Mouse (Mus musculus) brain, embryonic 14.5 days (tissue): Measurements from ENCODE around the gene Cym. TPM values are rescaled to one million over a fixed set of nuclear protein-coding genes. Genes with fewer than 3 reads are reported as not detected.

Experiments used
- DNase-seq: peaks from one replicate; pipeline ENCODE4 v3.0.0-alpha.2; 2011; ENCODE audit warnings: low read depth
- CTCF ChIP-seq: fragments of 200-500 bp; IDR thresholded peaks from 2 replicates; pipeline ENCODE4 v1.5.1; 2012; ENCODE audit warnings: inconsistent platforms, mild to moderate bottlenecking, moderate library complexity, borderline replicate concordance; ENCODE audit not compliant: insufficient read depth, insufficient read length; ENCODE audit errors: extremely low read depth
- POLR2A ChIP-seq: fragments of 200-500 bp; IDR thresholded peaks from 2 replicates; pipeline ENCODE4 v1.6.1; 2012; ENCODE audit warnings: mild to moderate bottlenecking, inconsistent platforms, borderline replicate concordance; ENCODE audit not compliant: poor library complexity, insufficient read depth, insufficient read length, severe bottlenecking; ENCODE audit errors: extremely low read depth
- polyA plus RNA-seq: library from polyadenylated mRNA; depleted of rRNA; stranded (reverse); fragments of >200 nt; gene quantifications from 2 replicates; pipeline ENCODE4 v1.2.3, GENCODE M21; 2012

Cym gene
- polyA plus RNA-seq, 1 experiment = 0.90 TPM

- DNase-seq = no peak
- no peak for TF ChIP-seq CTCF
- TF ChIP-seq POLR2A = no peak
Measured at GRCm38 (mm10) chr3:107239607-107240006, 18.1 kb upstream of the Cym start, which contains the start of gene Prok1. Gene Prok1 (minus strand): TSS chr3:107239707.

DNA sequence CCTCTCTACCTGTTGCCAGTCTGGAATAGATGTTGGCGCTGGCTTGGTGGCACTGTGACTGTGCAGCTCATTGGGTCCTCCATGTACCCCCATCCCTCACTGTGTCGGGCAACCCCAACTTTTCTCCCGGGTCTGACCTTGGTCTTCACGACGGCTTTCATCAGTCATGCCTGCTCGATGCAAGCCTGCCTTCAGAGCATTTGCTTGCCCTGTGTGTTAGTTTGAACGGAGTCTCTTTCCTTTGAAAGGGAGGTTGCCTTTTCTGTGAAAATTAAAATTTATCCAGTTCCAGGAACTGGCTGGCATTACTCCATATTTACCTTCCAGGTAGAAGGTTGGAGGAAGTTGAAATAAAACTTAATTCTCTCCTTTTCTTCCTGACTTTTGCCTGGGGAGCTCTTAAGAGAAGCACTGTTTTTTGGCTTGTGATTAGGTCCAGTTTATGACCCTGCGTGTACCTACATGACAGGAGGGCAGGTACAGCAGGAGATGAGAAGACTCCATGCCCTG is 17.0 kb upstream of the Cym start:
- TF ChIP-seq POLR2A (no peak), CTCF (no peak)
- DNase-seq = no peak

DNA sequence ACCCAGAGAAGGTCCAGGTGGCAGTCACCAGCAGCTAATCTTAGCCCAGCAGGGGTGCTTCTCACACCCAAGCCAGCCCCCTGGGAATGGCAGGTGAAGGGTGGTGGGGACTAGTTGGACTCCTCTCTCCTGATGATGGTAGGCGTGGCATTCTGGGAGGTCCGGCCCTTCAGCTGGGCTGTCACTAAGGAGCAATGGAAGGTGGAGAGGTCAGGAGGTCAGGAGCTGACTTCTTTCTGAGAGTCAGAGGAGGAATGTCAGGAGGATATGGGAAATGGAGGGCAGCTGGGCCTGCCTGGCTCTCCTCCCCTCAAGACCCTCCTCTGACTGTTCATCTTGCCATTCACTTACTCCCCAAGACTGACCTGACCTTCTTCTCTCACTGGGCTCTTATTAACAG is 16.5 kb upstream of the Cym start:
- no peak for DNase-seq
- TF ChIP-seq CTCF = no peak
- TF ChIP-seq POLR2A = no peak

DNA sequence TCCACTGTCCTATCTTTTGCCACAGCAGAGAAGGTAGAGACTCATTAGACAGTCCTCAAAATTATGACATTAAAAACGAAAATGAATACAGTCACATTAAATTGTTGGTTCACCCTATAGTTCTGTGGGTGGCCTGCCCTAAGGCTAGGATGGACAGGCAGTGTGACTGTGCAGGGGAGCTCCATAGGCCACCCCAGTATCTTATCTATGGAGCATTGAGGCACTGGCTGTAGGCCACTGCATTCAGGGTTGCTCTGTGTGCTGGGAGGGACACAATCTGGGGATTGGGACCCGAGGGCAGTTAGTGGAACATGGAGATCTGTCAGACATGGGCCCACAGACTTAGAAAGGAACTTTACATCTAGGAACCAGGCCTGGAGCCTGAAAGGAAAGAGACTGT is 12.4 kb upstream of the Cym start:
- TF ChIP-seq POLR2A = no peak
- TF ChIP-seq CTCF = no peak
- DNase-seq = no peak

DNA sequence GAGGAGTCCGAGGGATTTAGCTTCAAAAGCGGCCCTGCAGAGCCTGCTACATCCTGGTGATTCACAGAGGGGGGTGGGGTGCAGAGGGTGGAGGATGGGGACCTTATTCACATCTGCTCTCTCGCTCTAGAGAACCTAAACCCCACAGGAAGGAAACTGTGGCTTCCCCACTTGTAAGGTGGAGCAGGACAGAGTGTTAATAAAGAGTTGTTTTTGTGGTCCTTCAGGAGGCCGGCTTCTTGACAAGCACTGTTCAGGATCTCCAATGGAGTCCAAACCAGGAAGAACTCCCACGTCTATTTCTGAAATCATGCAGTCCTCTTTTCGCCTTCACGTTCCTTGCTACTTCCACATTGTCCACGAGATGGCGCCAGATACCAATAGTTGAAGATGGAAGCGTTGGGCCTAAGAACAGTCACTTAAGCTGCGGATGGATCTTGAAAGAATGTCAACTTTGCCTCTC is 11.8 kb upstream of the Cym start:
- peak; percentile 93 for DNase-seq
- TF ChIP-seq CTCF (peak; percentile 94), POLR2A (no peak)

- TF ChIP-seq POLR2A (no peak), CTCF (no peak)
- no peak for DNase-seq
Measured at GRCm38 (mm10) chr3:107231202-107231601, 9.7 kb upstream of the Cym start.

DNA sequence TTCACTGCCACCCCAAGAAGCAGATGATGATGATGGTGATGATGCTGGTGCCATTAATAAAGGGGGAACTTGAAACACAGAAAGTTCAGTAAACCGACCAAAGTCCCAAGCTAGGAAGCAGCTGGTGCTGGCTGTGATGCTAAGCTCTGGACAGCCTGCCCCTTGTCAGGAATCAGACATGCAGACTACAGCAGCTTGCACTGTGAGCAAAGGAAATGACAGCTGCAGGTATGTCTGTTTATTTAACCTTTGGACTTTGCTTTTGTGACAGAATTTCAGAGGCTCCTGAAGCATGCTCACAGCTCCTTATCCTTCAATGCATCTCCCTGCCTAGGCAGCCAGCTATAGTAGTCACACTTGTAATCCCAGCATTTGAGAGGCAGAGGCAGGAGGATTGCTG is 9.0 kb upstream of the Cym start, which contains the start of gene A630076J17Rik:
Gene A630076J17Rik, plus strand, starts transcription at position 88 of the 400 bp plus-strand sequence.
- TF ChIP-seq CTCF (no peak), POLR2A (no peak)
- no peak for DNase-seq

- TF ChIP-seq POLR2A (no peak), CTCF (no peak)
- DNase-seq = no peak
Measured at GRCm38 (mm10) chr3:107229822-107230221, 8.3 kb upstream of the Cym start.

DNA sequence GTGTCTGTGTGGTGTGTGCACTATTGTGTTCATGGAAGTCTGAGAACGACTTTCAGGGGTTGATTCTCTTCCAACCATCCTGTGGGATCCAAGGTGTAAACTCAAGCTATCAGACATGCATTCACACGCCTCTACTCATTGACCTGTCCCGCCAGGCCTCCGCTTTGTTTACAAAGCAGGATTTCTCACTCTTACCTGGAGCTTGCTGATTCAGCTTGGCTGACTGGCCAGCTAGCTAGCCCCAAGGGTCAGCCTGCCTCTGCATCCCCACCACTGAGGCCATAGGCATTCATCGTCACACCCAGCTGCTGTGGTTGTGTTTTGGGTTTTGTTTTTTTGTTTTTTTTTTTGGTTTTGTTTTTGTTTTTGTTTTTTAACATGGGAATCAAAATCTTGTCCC is 7.7 kb upstream of the Cym start:
- TF ChIP-seq POLR2A (no peak), CTCF (no peak)
- DNase-seq = no peak

DNA sequence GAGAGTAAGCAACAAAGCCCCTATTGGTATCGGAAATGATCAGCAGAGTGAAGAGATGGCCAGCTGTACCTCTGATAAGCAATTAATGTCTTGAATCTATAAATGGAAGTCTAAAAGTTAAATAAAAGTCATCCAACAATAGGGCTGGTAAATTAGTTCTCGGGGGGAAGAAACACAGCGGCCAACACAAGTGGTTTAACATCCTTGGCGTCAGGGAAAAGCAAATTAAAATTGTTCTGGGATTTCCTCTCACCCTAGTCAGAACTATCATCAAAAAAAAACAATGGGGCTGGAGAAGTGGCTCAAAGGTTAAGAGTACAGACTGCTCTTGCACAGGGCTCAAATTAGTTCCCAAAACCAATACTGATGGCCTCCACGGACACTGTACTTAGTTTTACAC is 4.3 kb upstream of the Cym start:
- no peak for DNase-seq
- TF ChIP-seq CTCF (no peak), POLR2A (no peak)

DNA sequence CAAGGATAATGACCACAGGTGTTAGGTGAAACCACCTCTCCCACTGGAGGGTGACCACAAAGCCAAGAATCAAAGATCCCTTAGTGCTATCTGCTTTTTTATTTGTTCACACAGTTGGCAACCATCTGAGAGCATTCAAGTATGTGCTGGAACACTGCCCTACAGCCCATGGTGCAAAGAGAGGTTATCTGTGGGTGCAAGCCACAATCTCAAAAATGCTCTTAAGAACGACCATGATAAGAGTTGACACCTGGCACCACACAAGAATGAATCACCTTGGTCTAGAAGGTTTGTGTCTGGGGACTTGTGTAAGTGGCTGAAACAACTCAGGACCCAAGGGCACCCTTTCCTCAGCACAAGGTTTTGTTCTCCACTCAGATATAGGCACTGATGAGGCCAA is 1.7 kb upstream of the Cym start:
- no peak for TF ChIP-seq CTCF
- no peak for DNase-seq

- TF ChIP-seq POLR2A = no peak
- no peak for TF ChIP-seq CTCF
- no peak for DNase-seq
Measured at GRCm38 (mm10) chr3:107218572-107218971, 3.0 kb downstream of the Cym start.

GRCm38 (mm10) chr3:107217101-107217480 is 4.4 kb downstream of the Cym start:
- TF ChIP-seq POLR2A (no peak), CTCF (no peak)
- no peak for DNase-seq

GRCm38 (mm10) chr3:107216400-107217100 is 5.0 kb downstream of the Cym start:
- TF ChIP-seq CTCF (no peak), POLR2A (no peak)
- DNase-seq = peak; percentile 22
